Mouse (Mus musculus) G1E (cell line): ENCODE measurements around the gene Arfgef3. TPM values are rescaled to one million over a fixed set of nuclear protein-coding genes. Genes with fewer than 3 reads are reported as not detected.

ENCODE experiments used
- ATAC-seq: 2 replicates; pipeline ENCODE4 v1.8.0; 2016; ENCODE audit warnings: mild to moderate bottlenecking; ENCODE audit not compliant: insufficient number of reproducible peaks, poor library complexity, low FRiP score, severe bottlenecking; ENCODE audit errors: extremely low read depth
- DNase-seq: peaks from one replicate; pipeline ENCODE4 v3.0.0; 2012; ENCODE audit warnings: low spot score
- H3K27me3 ChIP-seq: 2 replicates; pipeline ENCODE4 v1.6.1; 2012; ENCODE audit warnings: mild to moderate bottlenecking, low read length, inconsistent platforms; ENCODE audit not compliant: insufficient read depth
- H3K36me3 ChIP-seq: replicated peaks from 2 replicates; pipeline ENCODE3; 2012; ENCODE audit warnings: mild to moderate bottlenecking, inconsistent platforms
- H3K4me1 ChIP-seq: 2 replicates; pipeline ENCODE4 v1.6.1; 2012; ENCODE audit warnings: low read depth, low read length, inconsistent platforms, mixed read lengths; ENCODE audit not compliant: insufficient read depth
- H3K4me3 ChIP-seq: 2 replicates; pipeline ENCODE4 v1.5.1; 2012; ENCODE audit warnings: low read depth, mild to moderate bottlenecking, inconsistent platforms, low read length, moderate library complexity, mixed read lengths
- H3K9me3 ChIP-seq: replicated peaks from 2 replicates; pipeline ENCODE4 v1.6.1; 2012; ENCODE audit warnings: inconsistent platforms
- CTCF ChIP-seq: IDR thresholded peaks from 2 replicates; pipeline ENCODE4 v1.5.1; 2012; ENCODE audit warnings: low read depth, low read length, inconsistent platforms, mixed read lengths
- GATA1 ChIP-seq: IDR thresholded peaks from 2 replicates; pipeline ENCODE4 v1.6.1; 2012; ENCODE audit warnings: borderline replicate concordance, low read length, inconsistent platforms, mixed read lengths
- GATA2 ChIP-seq: IDR thresholded peaks from 2 replicates; pipeline ENCODE4 v1.6.1; 2012; ENCODE audit warnings: low read depth, low read length, inconsistent platforms, borderline replicate concordance
- POLR2AphosphoS5 ChIP-seq: IDR thresholded peaks from 2 replicates; pipeline ENCODE4 v1.6.1; 2012; ENCODE audit warnings: low read depth, low read length, inconsistent platforms; ENCODE audit not compliant: insufficient replicate concordance
- TAL1 ChIP-seq: conservative IDR thresholded peaks from 2 replicates; pipeline ENCODE4 v1.6.1; 2012; ENCODE audit warnings: low read depth, low read length, inconsistent platforms, mixed read lengths
- polyA plus RNA-seq: library from polyadenylated mRNA; stranded (reverse); fragments of >175 nt; gene quantifications from 2 replicates; pipeline ENCODE4 v1.2.3, GENCODE M21; 2012
- total RNA-seq, 2 experiments: library from RNA; stranded (forward) in 1 of 2; stranded (reverse) in 1 of 2; fragments of 200-1000 nt in 1 of 2; fragments of >200 nt in 1 of 2; fragmentation: Nextera tagmentation in 1 of 2; gene quantifications; 2 replicates each; pipeline ENCODE4 v1.2.3; 2014 to 2017

Arfgef3 gene
- total and polyA plus RNA-seq, 3 experiments: 0.05 TPM; not detected in 2

DNA sequence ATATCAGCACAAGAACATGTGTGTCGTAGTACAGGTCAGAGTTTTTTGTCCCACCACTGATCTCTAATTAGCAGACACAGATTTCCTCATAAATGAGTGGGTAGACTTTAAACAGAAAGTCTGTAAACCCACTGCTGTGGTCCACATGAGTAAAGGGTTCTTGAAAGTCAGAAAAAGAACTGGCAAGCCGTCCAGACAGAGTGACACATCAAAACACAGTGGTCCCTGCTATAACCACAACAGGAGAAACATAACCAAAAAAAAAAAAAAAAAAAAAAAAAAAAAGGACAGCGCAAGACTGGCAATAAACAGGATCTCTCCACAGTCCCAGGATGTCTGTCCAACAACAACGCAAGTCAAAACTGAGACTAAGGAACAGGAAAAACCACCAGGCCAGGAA lies 64.9 kb downstream of the Arfgef3 start:
- H3K9me3 ChIP-seq: peaks cover 7% of the 10 kb centered on the region
- ATAC-seq: no peak
- no peak for TF ChIP-seq CTCF
- no peak for TF ChIP-seq POLR2AphosphoS5
- no peak for TF ChIP-seq GATA2
- no peak for TF ChIP-seq TAL1
- no peak for TF ChIP-seq GATA1

DNA sequence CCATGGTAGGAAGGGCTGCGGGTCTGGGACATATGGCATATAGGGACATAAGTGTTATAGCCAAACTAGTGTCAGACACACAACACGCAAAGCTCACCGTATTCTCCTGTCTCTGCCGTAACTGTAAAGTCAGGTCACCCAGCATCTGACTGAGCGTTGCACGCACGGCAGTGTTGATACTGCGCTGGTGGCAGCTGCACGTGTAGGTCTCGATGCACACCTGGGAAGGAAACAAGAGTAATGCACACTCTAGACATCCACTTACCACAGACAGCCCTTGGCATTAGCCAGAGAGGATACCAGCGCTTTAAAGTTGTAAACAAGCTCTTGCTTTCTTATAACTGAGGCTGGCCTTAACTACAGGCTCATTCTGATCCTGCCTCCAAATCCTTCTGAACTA lies 79.0 kb downstream of the Arfgef3 start:
- Histone ChIP-seq H3K4me3 (no peak overlapping the region), H3K9me3 (no peaks in the 10 kb centered on the region)
- TF ChIP-seq POLR2AphosphoS5 (no peak), TAL1 (no peak), GATA1 (no peak)

More for the DNA sequence above, 64.9 kb downstream of the Arfgef3 start:
- H3K36me3 ChIP-seq: no peaks in the 10 kb centered on the region
- H3K4me1 ChIP-seq: no peaks in the 10 kb centered on the region
- H3K4me3 ChIP-seq: no peak overlapping the region
- DNase-seq: no peak
- H3K27me3 ChIP-seq: no peaks in the 10 kb centered on the region

DNA sequence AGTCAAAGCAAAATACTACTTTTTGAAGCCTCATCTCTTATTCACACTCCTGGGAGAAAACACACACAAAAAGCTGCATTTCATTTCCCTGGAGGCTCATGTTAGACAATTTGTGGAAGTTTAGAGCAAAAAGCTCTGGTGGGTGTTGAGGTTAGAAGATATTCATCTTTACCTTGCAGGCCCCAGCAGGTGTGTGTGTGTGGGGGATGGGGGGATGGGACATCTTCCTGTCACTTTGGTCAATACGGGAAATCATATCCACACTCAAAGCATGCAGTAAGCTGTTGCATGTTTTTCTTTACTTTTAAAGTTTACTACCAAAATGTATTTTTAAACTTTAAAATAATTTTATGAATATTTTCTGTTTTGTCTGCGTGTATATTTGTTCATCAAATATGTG lies 79.7 kb downstream of the Arfgef3 start:
- H3K27me3 ChIP-seq: 0 out of 2 replicates have a peak, but pooled peaks cover 3% of the 10 kb centered on the region
- TF ChIP-seq TAL1 (no peak), CTCF (no peak), GATA2 (no peak), POLR2AphosphoS5 (no peak), GATA1 (no peak)
- H3K36me3 ChIP-seq: no peaks in the 10 kb centered on the region
- H3K9me3 ChIP-seq: no peaks in the 10 kb centered on the region
- no peak for ATAC-seq
- DNase-seq: no peak
- H3K4me1 ChIP-seq: no peaks in the 10 kb centered on the region
- no peak overlapping the region for H3K4me3 ChIP-seq

More for the DNA sequence above, 79.0 kb downstream of the Arfgef3 start:
- Histone ChIP-seq H3K36me3 (no peaks in the 10 kb centered on the region), H3K27me3 (0 out of 2 replicates have a peak, but pooled peaks cover 3% of the 10 kb centered on the region), H3K4me1 (no peaks in the 10 kb centered on the region)
- DNase-seq (no peak), ATAC-seq (no peak)

DNA sequence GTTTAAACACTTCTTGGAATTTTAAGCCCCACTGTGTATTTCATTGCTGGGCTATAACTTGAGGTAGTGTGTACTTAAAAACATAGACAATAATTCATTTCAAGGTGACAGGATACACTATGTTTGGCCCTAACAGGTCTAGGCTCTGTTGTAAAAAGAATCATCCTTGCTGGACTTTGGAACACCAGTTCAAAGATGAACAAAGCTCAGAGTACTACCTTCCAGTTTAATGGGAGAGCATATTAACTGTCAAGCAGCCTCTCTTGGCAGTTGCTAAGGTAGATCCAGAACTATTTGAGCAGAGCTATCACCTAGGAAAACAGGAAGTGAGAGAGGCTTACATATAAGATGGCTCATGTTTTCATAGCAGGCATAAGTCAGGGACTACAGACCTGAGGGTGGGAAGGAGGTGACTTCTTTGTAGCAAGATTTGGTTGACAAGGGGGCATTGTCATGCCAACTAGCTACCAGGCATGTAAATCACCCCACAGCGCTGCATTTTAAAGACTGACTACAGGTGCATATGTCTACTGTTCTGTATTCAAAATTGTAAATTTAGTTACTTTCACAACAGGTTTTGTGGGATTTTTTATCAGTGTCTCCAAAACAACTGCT lies 82.0 kb downstream of the Arfgef3 start:
- ATAC-seq: no peak
- Histone ChIP-seq H3K4me3 (no peak overlapping the region), H3K36me3 (no peaks in the 10 kb centered on the region), H3K27me3 (0 out of 2 replicates have a peak, but pooled peaks cover 3% of the 10 kb centered on the region), H3K4me1 (no peaks in the 10 kb centered on the region), H3K9me3 (no peaks in the 10 kb centered on the region)
- no peak for DNase-seq
- TF ChIP-seq GATA2: no peak
- no peak for TF ChIP-seq TAL1

DNA sequence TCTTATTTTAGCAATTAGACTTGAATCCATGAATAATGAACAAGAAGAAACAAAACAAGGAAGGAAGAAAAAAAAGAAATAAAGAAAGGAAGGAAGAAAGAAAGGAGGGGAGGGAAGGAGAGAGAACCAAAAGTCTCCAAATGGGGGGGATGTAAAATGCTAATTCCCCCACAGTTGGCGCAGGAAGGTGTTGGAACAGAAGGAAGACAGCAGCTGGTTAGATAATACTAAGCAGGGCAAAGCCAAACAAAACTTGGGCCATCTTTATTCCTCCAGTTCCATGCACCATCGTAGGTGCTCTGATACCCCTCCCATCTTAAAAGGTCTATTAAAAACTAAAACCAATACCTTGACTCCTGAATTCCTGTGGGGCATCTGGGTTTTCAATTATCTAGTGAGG lies 82.8 kb downstream of the Arfgef3 start:
- 0 out of 2 replicates have a peak, but pooled peaks cover 3% of the 10 kb centered on the region for H3K27me3 ChIP-seq
- H3K4me1 ChIP-seq: no peaks in the 10 kb centered on the region
- H3K36me3 ChIP-seq: no peaks in the 10 kb centered on the region
- ATAC-seq (no peak), DNase-seq (no peak)
- H3K9me3 ChIP-seq: no peaks in the 10 kb centered on the region
- no peak for TF ChIP-seq GATA1
- TF ChIP-seq TAL1: no peak
- TF ChIP-seq CTCF: no peak
- no peak for TF ChIP-seq GATA2
- no peak for TF ChIP-seq POLR2AphosphoS5
- no peak overlapping the region for H3K4me3 ChIP-seq

DNA sequence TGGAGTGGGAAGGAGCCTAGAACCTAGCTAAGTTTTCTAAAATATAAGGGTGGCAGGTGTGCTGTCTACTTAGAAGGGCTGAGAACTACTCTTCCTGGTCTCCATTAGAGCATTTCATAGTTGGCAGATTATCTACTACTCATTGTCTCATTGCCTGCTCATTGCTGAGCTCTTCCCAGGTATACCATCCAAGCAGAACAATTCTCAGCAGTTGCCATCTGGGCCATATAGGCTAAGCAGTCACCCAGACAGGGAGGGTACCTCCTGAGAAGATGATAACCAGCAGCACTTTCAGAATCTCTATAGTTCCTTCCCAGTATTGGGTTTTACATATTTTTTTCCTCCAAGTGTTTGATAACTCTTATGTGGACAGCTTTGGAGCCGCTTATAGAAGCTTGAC lies 86.2 kb downstream of the Arfgef3 start:
- Histone ChIP-seq H3K36me3 (no peaks in the 10 kb centered on the region), H3K4me1 (no peaks in the 10 kb centered on the region), H3K27me3 (no peaks in the 10 kb centered on the region), H3K9me3 (no peaks in the 10 kb centered on the region), H3K4me3 (no peak overlapping the region)
- no peak for DNase-seq
- no peak for TF ChIP-seq GATA1
- no peak for TF ChIP-seq CTCF
- no peak for TF ChIP-seq TAL1
- no peak for TF ChIP-seq POLR2AphosphoS5
- no peak for TF ChIP-seq GATA2
- ATAC-seq: no peak
